Mouse (Mus musculus): ENCODE results near the gene Fus. TPM values are rescaled to one million over a fixed set of nuclear protein-coding genes. Genes with fewer than 3 reads are reported as not detected.
A peak's percentile ranks its signal among the peaks of the same experiment; 100 is the strongest.
"Not testable (repeated sequence)": the region's sequence is repeated elsewhere in the genome, so short reads cannot be mapped to it uniquely, and the experiment has no call there.

Gene Fus
- polyA plus RNA-seq, 1 experiment from 2014 or later: 372 TPM

DNA sequence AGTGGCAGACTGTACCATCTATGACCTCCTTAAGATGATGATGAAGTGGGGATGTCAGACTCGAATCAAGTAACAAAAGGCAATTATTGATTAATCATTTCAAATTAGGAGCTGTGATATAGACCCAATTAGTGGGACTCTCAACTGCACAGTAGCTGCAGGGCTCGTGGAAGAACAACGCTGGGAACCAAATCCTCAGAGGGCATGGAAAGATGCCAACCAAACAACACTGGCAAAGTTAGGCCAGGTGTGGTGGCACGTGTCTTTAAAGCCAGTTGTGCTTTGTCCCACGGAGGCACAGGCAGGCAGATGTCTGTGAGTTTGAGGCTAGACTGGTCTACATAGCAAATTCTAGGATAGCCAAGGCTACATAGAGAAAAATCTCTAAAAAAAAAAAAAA is 36.6 kb upstream of the Fus start:
- 83% methylated on average over 5 of the region's 5 CpGs for WGBS
- H3K27ac ChIP-seq (replicated peaks): no peak overlapping the region
- H3K4me3 ChIP-seq: no peak overlapping the region
- peaks cover 35% of the 10 kb centered on the region for H3K27me3 ChIP-seq (replicated peaks; ENCODE audit: low read depth, poor library complexity, severe bottlenecking)
- peaks cover 18% of the 10 kb centered on the region for H3K36me3 ChIP-seq (replicated peaks)
- peaks cover 70% of the 10 kb centered on the region for H3K4me1 ChIP-seq
- no peaks in the 10 kb centered on the region for H3K9me3 ChIP-seq
- DNase-seq (ENCODE audit: low spot score): no peak

DNA sequence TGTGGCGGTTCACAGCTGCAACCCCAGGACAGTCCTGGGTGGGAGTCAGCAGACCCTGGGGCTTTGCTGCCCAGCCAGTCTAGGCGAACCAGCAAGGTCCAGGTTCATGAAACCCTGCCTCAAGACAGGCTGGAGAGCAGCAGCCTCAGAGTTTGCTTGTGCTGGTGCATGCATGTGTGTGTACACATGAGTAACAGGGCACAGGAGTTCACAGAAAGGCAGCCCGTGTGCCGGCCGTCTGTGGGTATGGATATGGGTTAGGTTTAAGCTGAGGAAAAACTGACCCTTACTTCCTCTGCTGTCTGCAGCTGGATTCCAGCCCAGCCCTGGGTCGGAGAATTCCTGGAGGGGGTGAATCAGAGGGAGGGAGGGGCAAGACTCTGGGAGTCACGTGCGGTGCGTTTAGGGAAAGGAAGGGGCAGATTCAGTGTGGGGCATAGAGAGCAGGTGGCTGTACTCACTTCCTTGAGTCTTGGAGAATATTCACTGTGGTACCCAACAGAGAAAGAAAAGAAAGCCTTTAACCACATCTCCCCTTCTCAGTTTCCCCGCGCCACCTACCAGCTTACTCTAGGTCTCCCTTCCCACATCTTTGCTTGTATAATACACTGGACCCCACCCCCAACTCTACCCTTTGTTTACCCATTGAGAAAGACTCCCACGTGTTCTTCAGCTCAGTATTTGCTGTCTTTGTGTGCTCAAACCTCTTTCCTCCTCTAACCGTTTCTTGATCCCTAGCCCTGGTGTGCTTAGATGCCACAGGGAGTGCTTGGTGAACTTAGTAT is 35.7 kb upstream of the Fus start:
- WGBS: 26% methylated on average over 13 of the region's 13 CpGs
- H3K4me3 ChIP-seq: peak overlapping the region; percentile 14
- no peaks in the 10 kb centered on the region for H3K9me3 ChIP-seq
- H3K27me3 ChIP-seq (replicated peaks; ENCODE audit: low read depth, poor library complexity, severe bottlenecking): peaks cover 40% of the 10 kb centered on the region
- DNase-seq (ENCODE audit: low spot score): peak; percentile 56
- peak overlapping the region; percentile 74 for H3K27ac ChIP-seq (replicated peaks)
- H3K36me3 ChIP-seq (replicated peaks): peaks cover 9% of the 10 kb centered on the region
- peaks cover 77% of the 10 kb centered on the region for H3K4me1 ChIP-seq

DNA sequence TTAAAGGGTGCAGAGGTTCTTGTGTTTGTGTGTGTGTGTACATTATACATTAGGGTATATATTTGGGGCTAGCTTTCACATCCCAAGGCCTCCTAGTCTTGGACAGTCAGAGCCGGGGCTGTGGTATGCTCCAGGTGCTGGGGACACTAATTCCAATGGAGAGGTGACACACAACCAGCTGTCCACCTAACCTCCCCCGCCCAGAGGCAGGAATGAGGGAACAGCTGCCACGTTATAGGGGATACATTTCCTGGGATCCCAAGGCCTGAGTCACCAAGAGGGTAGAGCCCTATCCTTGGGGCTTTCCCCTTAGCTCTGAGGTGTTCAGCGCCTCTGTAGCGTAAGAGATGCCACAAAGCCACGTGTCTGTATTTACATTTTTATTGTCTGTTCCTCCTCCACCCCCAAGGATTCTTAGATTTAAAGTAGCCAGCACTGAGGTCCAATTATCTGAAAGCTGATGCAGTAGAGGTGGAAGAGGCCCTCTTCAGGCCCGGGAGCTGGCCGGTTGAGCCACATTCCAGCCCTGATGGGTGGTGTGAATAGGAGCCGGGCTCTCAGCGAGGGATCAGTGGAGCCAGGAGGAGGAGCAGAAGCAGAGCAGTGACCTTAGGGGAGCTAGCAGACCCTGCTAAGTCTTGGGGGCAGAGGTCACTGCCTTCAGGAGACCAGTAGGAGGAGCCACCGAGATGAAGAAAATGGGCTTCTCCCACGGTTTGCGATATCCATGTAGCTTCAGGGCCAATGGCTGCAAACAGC is 34.8 kb upstream of the Fus start:
- peak overlapping the region; percentile 74 for H3K27ac ChIP-seq (replicated peaks)
- H3K27me3 ChIP-seq (replicated peaks; ENCODE audit: low read depth, poor library complexity, severe bottlenecking): peaks cover 39% of the 10 kb centered on the region
- H3K4me3 ChIP-seq: peak overlapping the region; percentile 33
- peak; percentile 74 for DNase-seq (ENCODE audit: low spot score)
- H3K36me3 ChIP-seq (replicated peaks): peaks cover under 1% of the 10 kb centered on the region; the same call in 1 of the 2 replicates
- WGBS: 13% methylated on average over 13 of the region's 13 CpGs
- peaks cover 74% of the 10 kb centered on the region for H3K4me1 ChIP-seq
- H3K9me3 ChIP-seq: no peaks in the 10 kb centered on the region

DNA sequence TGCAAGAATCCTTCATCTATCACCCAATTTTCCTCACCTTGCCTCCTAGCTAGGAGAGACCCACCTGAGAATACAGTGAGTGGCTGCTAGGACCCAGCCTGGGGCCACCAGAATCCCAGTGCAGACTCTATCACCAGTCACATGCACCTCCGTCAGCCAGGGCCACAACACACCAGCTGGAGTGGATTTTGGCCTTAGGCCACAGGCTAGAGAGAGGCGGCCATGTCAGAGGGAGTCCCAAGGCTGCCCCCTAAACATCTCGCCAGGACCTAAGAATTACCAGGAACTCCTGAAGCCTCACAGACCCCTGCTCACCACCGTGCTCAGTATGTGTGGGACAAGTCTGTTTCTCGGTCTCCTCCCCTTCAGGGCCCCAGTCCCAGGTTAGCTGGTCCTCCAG is 33.2 kb upstream of the Fus start:
- 83% methylated on average over 5 of the region's 5 CpGs for WGBS
- no peak for DNase-seq (ENCODE audit: low spot score)
- Histone ChIP-seq H3K27ac (replicated peaks) (peak overlapping the region; percentile 77), H3K36me3 (replicated peaks) (no peaks in the 10 kb centered on the region), H3K27me3 (replicated peaks; ENCODE audit: low read depth, poor library complexity, severe bottlenecking) (peaks cover 23% of the 10 kb centered on the region), H3K9me3 (no peaks in the 10 kb centered on the region), H3K4me3 (peak overlapping the region; percentile 79; the same call in 1 of the 2 replicates), H3K4me1 (peaks cover 68% of the 10 kb centered on the region)

DNA sequence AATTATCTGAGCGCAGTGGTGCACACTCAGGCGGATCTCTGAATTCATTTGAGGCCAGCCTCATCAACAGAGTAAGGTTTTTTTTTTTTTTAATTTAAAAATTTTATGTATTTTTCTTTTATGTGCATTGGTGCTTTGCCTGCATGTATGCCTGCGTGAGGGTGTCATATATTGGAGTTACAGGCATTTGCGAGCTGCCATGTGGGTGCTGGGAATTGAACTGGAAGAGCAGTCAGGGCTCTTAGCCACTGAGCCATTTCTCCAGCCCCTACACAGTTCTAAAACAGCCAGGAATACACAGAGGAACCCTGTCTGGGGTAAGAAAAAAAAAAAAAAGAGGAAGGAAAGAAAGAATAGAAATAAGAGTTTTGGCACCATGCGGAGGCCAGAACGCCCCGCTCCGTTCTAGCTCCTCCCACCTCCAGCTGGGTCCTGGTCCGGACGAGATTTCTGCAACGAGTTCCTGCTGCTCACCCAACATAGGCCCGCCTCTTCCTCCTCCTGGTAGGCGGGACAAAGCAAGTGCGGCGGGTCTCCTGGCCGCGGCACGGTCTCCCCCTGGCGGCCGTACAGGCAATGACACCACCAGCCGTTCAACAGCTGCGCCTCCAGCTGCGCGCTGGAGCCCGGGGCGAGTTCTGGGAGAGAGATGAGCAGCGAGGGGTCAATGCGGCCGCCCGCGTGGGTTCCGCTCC is 32.1 kb upstream of the Fus start:
- H3K36me3 ChIP-seq (replicated peaks): no peaks in the 10 kb centered on the region
- H3K4me3 ChIP-seq: peak overlapping the region; percentile 79
- no peaks in the 10 kb centered on the region for H3K9me3 ChIP-seq
- H3K4me1 ChIP-seq: peaks cover 57% of the 10 kb centered on the region
- DNase-seq (ENCODE audit: low spot score): peak; percentile 96
- 7% methylated on average over 32 of the region's 32 CpGs for WGBS
- peaks cover 12% of the 10 kb centered on the region for H3K27me3 ChIP-seq (replicated peaks; ENCODE audit: low read depth, poor library complexity, severe bottlenecking)
- H3K27ac ChIP-seq (replicated peaks): peak overlapping the region; percentile 85

DNA sequence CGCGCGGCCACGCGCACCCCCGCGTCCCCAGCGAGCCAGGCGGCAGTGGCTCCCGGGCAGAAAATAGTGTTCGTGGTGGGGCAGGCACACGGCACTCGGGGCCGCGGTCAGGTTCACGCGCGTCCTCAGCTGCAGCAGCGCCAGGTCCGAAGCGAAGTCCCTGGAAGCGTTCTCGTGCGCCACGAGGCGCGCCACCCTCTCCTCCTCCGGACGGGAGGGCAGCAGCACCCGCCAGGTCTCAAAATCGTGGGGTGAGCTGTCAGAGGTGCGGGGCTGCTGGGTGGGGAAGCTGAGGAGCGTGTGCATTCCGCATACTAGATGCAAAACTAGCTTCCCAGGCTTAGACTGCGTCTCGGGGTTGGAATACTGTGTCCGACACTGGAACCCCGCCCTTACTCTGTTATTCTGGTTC is 31.5 kb upstream of the Fus start:
- H3K4me3 ChIP-seq: peak overlapping the region; percentile 79
- H3K4me1 ChIP-seq: peaks cover 54% of the 10 kb centered on the region
- H3K27me3 ChIP-seq (replicated peaks; ENCODE audit: low read depth, poor library complexity, severe bottlenecking): peaks cover 6% of the 10 kb centered on the region
- no peaks in the 10 kb centered on the region for H3K36me3 ChIP-seq (replicated peaks)
- 1% methylated on average over 38 of the region's 38 CpGs for WGBS
- peak overlapping the region; percentile 85 for H3K27ac ChIP-seq (replicated peaks)
- H3K9me3 ChIP-seq: no peaks in the 10 kb centered on the region
- no peak for DNase-seq (ENCODE audit: low spot score)

DNA sequence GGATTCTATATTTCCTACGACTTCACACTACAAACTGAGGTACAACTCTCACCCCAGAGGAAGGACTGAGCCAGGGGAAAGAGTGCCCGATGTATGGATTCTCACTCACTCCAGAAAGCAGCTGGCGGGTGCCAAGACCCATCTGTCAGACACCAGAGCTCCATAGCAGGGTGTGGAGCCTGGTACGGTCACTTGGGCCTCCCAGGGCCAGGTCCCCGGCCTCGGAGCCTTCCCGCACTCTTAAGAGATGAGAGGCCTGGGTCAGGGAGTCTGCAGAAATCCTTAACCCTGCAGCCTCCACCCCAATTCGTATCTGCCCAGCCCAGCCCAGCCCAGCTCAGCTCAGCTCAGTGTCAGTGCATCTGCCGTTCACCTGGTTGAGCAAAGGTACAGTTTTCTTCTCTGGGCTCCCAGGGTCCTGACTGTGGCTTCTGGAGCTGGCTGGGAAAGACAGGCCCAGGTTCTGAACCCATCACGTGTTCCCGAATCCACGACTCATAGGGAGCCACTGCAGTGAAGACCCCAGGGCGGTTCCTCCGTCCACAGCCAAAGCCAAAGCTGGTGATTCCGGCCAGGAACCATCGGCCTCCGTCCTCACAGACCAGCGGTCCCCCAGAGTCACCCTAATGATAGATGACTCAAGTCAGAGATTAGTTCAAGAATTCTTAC is 30.9 kb upstream of the Fus start:
- 59% methylated on average over 18 of the region's 18 CpGs for WGBS
- Histone ChIP-seq H3K36me3 (replicated peaks) (no peaks in the 10 kb centered on the region), H3K27me3 (replicated peaks; ENCODE audit: low read depth, poor library complexity, severe bottlenecking) (peaks cover 6% of the 10 kb centered on the region), H3K9me3 (no peaks in the 10 kb centered on the region), H3K4me1 (peaks cover 51% of the 10 kb centered on the region), H3K4me3 (peak overlapping the region; percentile 79), H3K27ac (replicated peaks) (peak overlapping the region; percentile 85; the same call in 1 of the 2 replicates)
- DNase-seq (ENCODE audit: low spot score): no peak

DNA sequence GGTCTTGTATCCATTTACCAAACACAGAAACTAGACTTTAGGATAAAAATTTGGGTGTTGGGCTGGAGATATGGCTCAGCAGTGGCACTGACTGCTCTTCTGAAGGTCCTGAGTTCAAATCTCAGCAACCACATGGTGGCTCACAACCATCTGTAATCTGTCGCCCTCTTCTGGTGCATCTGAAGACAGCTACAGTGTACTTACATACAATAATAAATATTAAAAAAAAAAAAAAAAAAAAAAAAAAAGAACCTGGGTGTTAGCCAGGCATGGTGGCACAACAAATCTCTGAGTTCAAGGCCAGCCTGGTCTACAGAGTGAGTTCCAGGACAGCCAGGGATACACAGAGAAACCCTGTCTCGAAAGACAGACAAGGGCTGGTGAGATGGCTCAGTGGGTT is 25.2 kb upstream of the Fus start:
- DNase-seq (ENCODE audit: low spot score); H3K4me1 ChIP-seq; H3K9me3 ChIP-seq; H3K4me3 ChIP-seq; H3K36me3 ChIP-seq (replicated peaks); H3K27ac ChIP-seq (replicated peaks): not testable (repeated sequence)
- 51% methylated on average over 2 of the region's 2 CpGs for WGBS
- peaks cover 40% of the 10 kb centered on the region for H3K27me3 ChIP-seq (replicated peaks; ENCODE audit: low read depth, poor library complexity, severe bottlenecking)

DNA sequence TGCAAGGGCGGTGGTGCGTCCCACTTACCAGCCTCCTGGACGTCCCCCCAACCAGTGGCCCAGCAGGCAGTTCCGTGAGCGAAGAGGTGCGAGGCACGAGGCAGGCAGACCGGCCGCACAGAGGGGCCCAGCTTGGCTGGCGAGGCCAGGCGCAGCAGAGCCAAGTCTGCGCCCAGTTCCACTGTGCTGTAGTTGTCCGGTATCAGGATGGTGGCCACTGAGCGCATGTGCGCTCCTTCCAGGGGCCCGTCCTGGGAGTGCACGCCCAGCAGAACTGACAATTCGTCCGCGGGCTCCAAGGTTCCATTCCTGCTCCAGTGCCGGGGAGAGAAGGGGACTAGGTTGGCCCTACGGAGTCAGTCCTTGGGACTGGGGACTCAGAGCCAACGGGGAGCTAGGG is 22.6 kb upstream of the Fus start:
- no peaks in the 10 kb centered on the region for H3K9me3 ChIP-seq
- no peak overlapping the region for H3K27ac ChIP-seq (replicated peaks)
- WGBS: 11% methylated on average over 23 of the region's 23 CpGs
- H3K27me3 ChIP-seq (replicated peaks; ENCODE audit: low read depth, poor library complexity, severe bottlenecking): peaks cover 40% of the 10 kb centered on the region
- DNase-seq (ENCODE audit: low spot score): peak; percentile 49
- H3K4me3 ChIP-seq: peak overlapping the region; percentile 26; the same call in 1 of the 2 replicates
- H3K36me3 ChIP-seq (replicated peaks): no peaks in the 10 kb centered on the region
- peaks cover 8% of the 10 kb centered on the region; the same call in 1 of the 2 replicates for H3K4me1 ChIP-seq

DNA sequence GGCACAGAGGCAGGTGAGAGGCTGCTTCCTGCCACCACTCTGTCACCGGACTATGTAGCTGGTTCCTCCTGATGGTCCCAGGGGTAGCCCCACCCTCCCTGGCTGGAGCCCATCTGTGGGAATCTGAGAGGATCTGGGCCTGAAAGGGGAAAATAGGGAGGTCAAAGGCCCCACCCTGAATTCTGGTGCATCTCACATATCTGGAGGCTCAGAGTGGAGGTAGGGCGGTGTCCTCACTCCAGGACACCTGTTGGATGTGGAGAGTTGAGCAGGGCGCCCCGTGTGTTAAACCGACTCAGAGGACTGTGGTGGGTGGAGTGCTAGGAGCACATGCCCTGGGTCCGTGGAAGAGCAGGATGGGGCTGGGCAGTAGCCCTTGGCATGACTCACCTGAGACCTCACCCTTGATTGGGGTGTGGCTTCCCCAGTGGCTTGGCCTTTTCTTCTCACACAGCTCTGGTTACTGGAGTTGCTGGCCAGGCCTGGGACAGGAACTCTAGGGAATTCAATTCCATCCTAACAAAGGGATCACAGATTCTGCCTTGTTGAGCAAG is 20.7 kb upstream of the Fus start, which contains the start of gene Prss36:
Prss36 (minus strand) TSS at position 256 of the 554 bp plus-strand sequence.
- peaks cover 40% of the 10 kb centered on the region for H3K27me3 ChIP-seq (replicated peaks; ENCODE audit: low read depth, poor library complexity, severe bottlenecking)
- WGBS: 80% methylated on average over 6 of the region's 6 CpGs
- H3K36me3 ChIP-seq (replicated peaks): no peaks in the 10 kb centered on the region
- no peak within 1 kb of the TSS for H3K4me3 ChIP-seq
- H3K9me3 ChIP-seq: no peaks in the 10 kb centered on the region
- no peak for DNase-seq (ENCODE audit: low spot score)
- peaks cover 8% of the 10 kb centered on the region; the same call in 1 of the 2 replicates for H3K4me1 ChIP-seq
- no peak within 1 kb of the TSS for H3K27ac ChIP-seq (replicated peaks)

DNA sequence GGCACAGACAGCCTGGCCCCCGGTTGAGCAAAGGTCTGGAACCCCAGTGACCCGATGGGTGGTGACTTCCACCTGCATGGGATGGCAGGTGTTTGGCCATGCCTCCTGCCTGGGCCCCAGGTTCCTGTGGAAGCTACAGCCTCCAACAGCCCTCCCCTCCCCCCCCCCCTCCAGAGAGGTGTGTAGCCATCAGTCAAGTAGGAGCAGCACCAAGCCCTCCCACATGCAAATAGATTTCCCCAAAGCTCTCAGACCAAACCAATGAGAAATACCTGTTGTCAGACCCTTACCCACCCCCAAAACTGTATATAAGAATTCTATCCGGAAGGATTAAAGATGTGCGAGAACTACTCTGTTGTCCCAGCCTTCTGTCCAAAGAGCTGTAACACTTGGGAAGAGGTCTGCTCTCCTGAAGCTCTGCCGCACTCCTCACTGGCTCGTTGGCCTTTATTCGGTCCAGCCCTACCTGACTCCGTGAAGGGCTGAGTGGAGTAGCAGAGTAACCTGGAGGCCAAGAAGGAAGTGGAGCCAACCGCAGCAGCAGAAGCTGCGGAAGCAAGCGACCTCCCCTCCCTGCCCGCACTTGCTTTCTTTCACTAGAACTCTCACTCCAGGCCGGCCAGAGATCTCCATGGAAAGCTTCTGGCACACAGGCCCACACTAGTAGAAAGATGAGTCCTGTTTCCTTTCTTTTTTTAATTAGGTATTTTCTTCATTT is 14.2 kb upstream of the Fus start:
- WGBS: 41% methylated on average over 13 of the region's 13 CpGs
- Histone ChIP-seq H3K4me1 (no peaks in the 10 kb centered on the region), H3K36me3 (replicated peaks) (no peaks in the 10 kb centered on the region), H3K27me3 (replicated peaks; ENCODE audit: low read depth, poor library complexity, severe bottlenecking) (no peaks in the 10 kb centered on the region; the same call in 1 of the 2 replicates), H3K27ac (replicated peaks) (no peak overlapping the region), H3K9me3 (no peaks in the 10 kb centered on the region), H3K4me3 (no peak overlapping the region)
- no peak for DNase-seq (ENCODE audit: low spot score)

Measured in embryonic facial prominence, embryonic 10.5 days (tissue).